Mouse (Mus musculus) neural tube, embryonic 15.5 days (tissue): ENCODE data around the gene Arl3. TPM values are rescaled to one million over a fixed set of nuclear protein-coding genes. Genes with fewer than 3 reads are reported as not detected.
A peak's percentile ranks its signal among the peaks of the same experiment; 100 is the strongest.

Experiments
- ATAC-seq: fragments of 200-750 bp; cut with Nextera tagmentation; 2 replicates; pipeline ENCODE4 v1.8.0; 2017; ENCODE audit warnings: mild to moderate bottlenecking, moderate TSS enrichment, moderate library complexity; ENCODE audit not compliant: low FRiP score
- H3K27ac ChIP-seq: fragments of 300-500 bp; sonication (generic); replicated peaks from 2 replicates; pipeline ENCODE4 v1.5.1; 2015; ENCODE audit warnings: mild to moderate bottlenecking, inconsistent platforms
- H3K27me3 ChIP-seq: fragments of 300-500 bp; sonication (generic); replicated peaks from 2 replicates; pipeline ENCODE4 v1.6.1; 2015; ENCODE audit warnings: inconsistent platforms
- H3K36me3 ChIP-seq: fragments of 300-500 bp; sonication (generic); 2 replicates; pipeline ENCODE4 v1.6.1; 2015; ENCODE audit warnings: inconsistent platforms
- H3K4me1 ChIP-seq: fragments of 300-500 bp; sonication (generic); 2 replicates; pipeline ENCODE4 v1.6.1; 2015; ENCODE audit warnings: inconsistent platforms
- H3K4me2 ChIP-seq: fragments of 300-500 bp; sonication (generic); 2 replicates; pipeline ENCODE4 v1.6.1; 2015; ENCODE audit warnings: inconsistent platforms, mild to moderate bottlenecking, moderate library complexity
- H3K4me3 ChIP-seq: fragments of 300-500 bp; sonication (generic); replicated peaks from 2 replicates; pipeline ENCODE4 v1.5.1; 2015; ENCODE audit warnings: mild to moderate bottlenecking, inconsistent platforms
- H3K9ac ChIP-seq: fragments of 300-500 bp; sonication (generic); replicated peaks from 2 replicates; pipeline ENCODE4 v1.6.1; 2015; ENCODE audit warnings: mild to moderate bottlenecking, inconsistent platforms
- H3K9me3 ChIP-seq: fragments of 300-500 bp; sonication (generic); replicated peaks from 2 replicates; pipeline ENCODE4 v1.6.1; 2016; ENCODE audit warnings: inconsistent platforms
- WGBS: fragments of 180-500 bp; shearing (Covaris S2); methylation state at CpG from one replicate; pipeline ENCODE4 v1.1.7; 2015; ENCODE audit warnings: mixed read lengths; 5-methylcytosine and 5-hydroxymethylcytosine counted together
- polyA plus RNA-seq: library from polyadenylated mRNA; unstranded; fragments of >200 nt; fragmentation: Nextera tagmentation; extraction: Ambion mirVana; gene quantifications from 2 replicates; pipeline ENCODE4 v1.2.1, GENCODE M21; 2015

Arl3 gene
- polyA plus RNA-seq, 1 experiment from 2014 or later: 208 TPM

- peak overlapping the region; percentile 100 for H3K27ac ChIP-seq
- peak overlapping the region; percentile 96 for H3K9ac ChIP-seq
- peak overlapping the region; percentile 96 for H3K4me2 ChIP-seq
- ATAC-seq: no peak
- H3K4me3 ChIP-seq: peak overlapping the region; percentile 80
- H3K27me3 ChIP-seq: no peaks in the 10 kb centered on the region
- peaks cover 58% of the 10 kb centered on the region for H3K4me1 ChIP-seq
- under 1% methylated on average over 21 of the region's 21 CpGs for WGBS
- peaks cover 11% of the 10 kb centered on the region; the same call in 1 of the 2 replicates for H3K36me3 ChIP-seq
- H3K9me3 ChIP-seq: no peaks in the 10 kb centered on the region
Measured at GRCm38 (mm10) chr19:46503351-46504084, 69.5 kb downstream of the Arl3 start.

GRCm38 (mm10) chr19:46502471-46503166, 70.4 kb downstream of the Arl3 start:
- H3K27ac ChIP-seq: peak overlapping the region; percentile 100
- peak overlapping the region; percentile 80 for H3K4me3 ChIP-seq
- peaks cover 50% of the 10 kb centered on the region for H3K4me1 ChIP-seq
- no peaks in the 10 kb centered on the region for H3K9me3 ChIP-seq
- WGBS: under 1% methylated on average over 53 of the region's 53 CpGs
- no peak for ATAC-seq
- H3K36me3 ChIP-seq: peaks cover 7% of the 10 kb centered on the region; the same call in 1 of the 2 replicates
- H3K9ac ChIP-seq: peak overlapping the region; percentile 96
- H3K27me3 ChIP-seq: no peaks in the 10 kb centered on the region
- peak overlapping the region; percentile 96 for H3K4me2 ChIP-seq

- Histone ChIP-seq H3K27me3 (no peaks in the 10 kb centered on the region), H3K9ac (peak overlapping the region; percentile 96), H3K36me3 (0 out of 2 replicates have a peak, but pooled peaks cover 6% of the 10 kb centered on the region), H3K9me3 (no peaks in the 10 kb centered on the region), H3K4me3 (peak overlapping the region; percentile 80), H3K27ac (peak overlapping the region; percentile 100), H3K4me2 (peak overlapping the region; percentile 96), H3K4me1 (peaks cover 44% of the 10 kb centered on the region)
- WGBS: under 1% methylated on average over 45 of the region's 46 CpGs
- ATAC-seq: no peak
Measured at GRCm38 (mm10) chr19:46502069-46502455, 70.9 kb downstream of the Arl3 start.

GRCm38 (mm10) chr19:46501401-46502068, 71.5 kb downstream of the Arl3 start, which contains the start of gene Trim8:
TSS of gene Trim8 (plus strand) at chr19:46501702.
- peak within 1 kb of the TSS; percentile 80 for H3K4me3 ChIP-seq
- H3K27ac ChIP-seq: peak within 1 kb of the TSS; percentile 100
- H3K9me3 ChIP-seq: no peaks in the 10 kb centered on the region
- peak within 1 kb of the TSS; percentile 96 for H3K4me2 ChIP-seq
- WGBS: under 1% methylated on average over 57 of the region's 64 CpGs
- H3K9ac ChIP-seq: peak within 1 kb of the TSS; percentile 96
- H3K27me3 ChIP-seq: no peaks in the 10 kb centered on the region
- ATAC-seq: peak; percentile 26; the same call in 1 of the 2 replicates
- peaks cover 39% of the 10 kb centered on the region for H3K4me1 ChIP-seq
- H3K36me3 ChIP-seq: 0 out of 2 replicates have a peak, but pooled peaks cover 3% of the 10 kb centered on the region

- Histone ChIP-seq H3K27ac (peak overlapping the region; percentile 100), H3K4me1 (peaks cover 31% of the 10 kb centered on the region), H3K27me3 (no peaks in the 10 kb centered on the region), H3K9me3 (no peaks in the 10 kb centered on the region), H3K4me2 (peak overlapping the region; percentile 96), H3K9ac (peak overlapping the region; percentile 96), H3K36me3 (no peaks in the 10 kb centered on the region), H3K4me3 (peak overlapping the region; percentile 80)
- peak; percentile 10; the same call in 1 of the 2 replicates for ATAC-seq
- WGBS: under 1% methylated on average over 50 of the region's 50 CpGs
Measured at GRCm38 (mm10) chr19:46500581-46501341, 72.2 kb downstream of the Arl3 start.

- Histone ChIP-seq H3K4me3 (peak overlapping the region; percentile 80), H3K4me2 (peak overlapping the region; percentile 96), H3K9ac (peak overlapping the region; percentile 96), H3K27ac (peak overlapping the region; percentile 100), H3K9me3 (no peaks in the 10 kb centered on the region), H3K36me3 (no peaks in the 10 kb centered on the region), H3K27me3 (no peaks in the 10 kb centered on the region), H3K4me1 (peaks cover 24% of the 10 kb centered on the region)
- WGBS: under 1% methylated on average over 43 of the region's 52 CpGs
- peak; percentile 90 for ATAC-seq
Measured at GRCm38 (mm10) chr19:46499836-46500580, 73.0 kb downstream of the Arl3 start.

GRCm38 (mm10) chr19:46499539-46499835, 73.5 kb downstream of the Arl3 start:
- Histone ChIP-seq H3K27me3 (no peaks in the 10 kb centered on the region), H3K4me1 (peaks cover 18% of the 10 kb centered on the region), H3K36me3 (no peaks in the 10 kb centered on the region), H3K4me2 (peak overlapping the region; percentile 96), H3K4me3 (peak overlapping the region; percentile 80), H3K27ac (peak overlapping the region; percentile 81), H3K9ac (peak overlapping the region; percentile 23; the same call in 1 of the 2 replicates), H3K9me3 (no peaks in the 10 kb centered on the region)
- 2% methylated on average over 3 of the region's 3 CpGs for WGBS
- no peak for ATAC-seq

- 49% methylated on average over 2 of the region's 2 CpGs for WGBS
- no peak for ATAC-seq
- H3K4me3 ChIP-seq: no peak overlapping the region
- H3K9me3 ChIP-seq: 0 out of 2 replicates have a peak, but pooled peaks cover under 1% of the 10 kb centered on the region
- H3K4me1 ChIP-seq: peaks cover 9% of the 10 kb centered on the region
- no peak overlapping the region for H3K9ac ChIP-seq
- H3K27me3 ChIP-seq: no peaks in the 10 kb centered on the region
- no peak overlapping the region for H3K4me2 ChIP-seq
- no peaks in the 10 kb centered on the region for H3K36me3 ChIP-seq
- no peak overlapping the region for H3K27ac ChIP-seq
Measured at GRCm38 (mm10) chr19:46497230-46497629, 75.8 kb downstream of the Arl3 start.

- no peaks in the 10 kb centered on the region for H3K27me3 ChIP-seq
- H3K4me3 ChIP-seq: no peak overlapping the region
- H3K4me1 ChIP-seq: peaks cover 9% of the 10 kb centered on the region
- H3K27ac ChIP-seq: no peak overlapping the region
- WGBS: 83% methylated on average over 8 of the region's 8 CpGs
- H3K9me3 ChIP-seq: 0 out of 2 replicates have a peak, but pooled peaks cover 3% of the 10 kb centered on the region
- H3K4me2 ChIP-seq: no peak overlapping the region
- H3K9ac ChIP-seq: no peak overlapping the region
- no peak for ATAC-seq
- H3K36me3 ChIP-seq: no peaks in the 10 kb centered on the region
Measured at GRCm38 (mm10) chr19:46495136-46495535, 77.9 kb downstream of the Arl3 start.

GRCm38 (mm10) chr19:46490634-46491033, 82.4 kb downstream of the Arl3 start:
- H3K9me3 ChIP-seq: 0 out of 2 replicates have a peak, but pooled peaks cover 3% of the 10 kb centered on the region
- peaks cover 12% of the 10 kb centered on the region; the same call in 1 of the 2 replicates for H3K36me3 ChIP-seq
- 6% methylated on average over 2 of the region's 2 CpGs for WGBS
- ATAC-seq: no peak
- no peak overlapping the region for H3K9ac ChIP-seq
- no peak overlapping the region for H3K27ac ChIP-seq
- H3K27me3 ChIP-seq: no peaks in the 10 kb centered on the region
- no peak overlapping the region for H3K4me2 ChIP-seq
- H3K4me3 ChIP-seq: no peak overlapping the region
- no peaks in the 10 kb centered on the region for H3K4me1 ChIP-seq
